Mouse (Mus musculus): ENCODE measurements around the gene Fgf10.

DNA sequence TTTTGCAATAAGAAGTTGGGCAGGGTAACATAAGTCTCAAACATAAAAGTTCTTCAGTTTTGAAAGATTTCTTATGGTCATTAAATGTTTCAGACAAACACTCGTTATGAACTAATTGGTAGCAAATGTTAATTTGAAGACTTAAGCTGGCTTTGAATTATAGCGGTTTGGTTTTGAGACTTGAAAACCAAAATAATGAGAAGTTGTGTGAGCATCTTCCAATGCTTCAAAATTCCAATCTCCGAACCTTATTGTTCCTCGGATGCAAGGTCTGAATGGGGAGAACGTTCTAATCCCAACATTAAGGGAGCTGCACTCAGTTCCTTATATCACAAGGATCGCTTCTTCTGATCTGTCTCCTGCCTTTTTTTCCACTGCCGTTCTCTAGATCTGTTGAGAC, at the start of gene Fgf10:
- TF ChIP-seq POLR2A (IDR thresholded peaks at IDR 0.05; ENCODE audit: borderline replicate concordance, extremely low read depth, low read depth, low read length) (no peak), CTCF (IDR thresholded peaks at IDR 0.05; ENCODE audit: insufficient read depth, low read length) (no peak)
